Mouse (Mus musculus) testis, adult 2 months (tissue): ENCODE measurements around the gene Vash2.

Experiments
- CTCF ChIP-seq: fragments of 200-500 bp; IDR thresholded peaks from 2 replicates; pipeline ENCODE4 v1.5.1; 2012; ENCODE audit warnings: low read depth, mild to moderate bottlenecking, inconsistent platforms, low read length, moderate library complexity; ENCODE audit not compliant: control insufficient read depth, insufficient read depth, insufficient replicate concordance
- POLR2A ChIP-seq: fragments of 200-500 bp; IDR thresholded peaks from 2 replicates; pipeline ENCODE4 v1.6.1; 2012; ENCODE audit warnings: low read depth, mild to moderate bottlenecking, inconsistent platforms, low read length, moderate library complexity; ENCODE audit not compliant: control insufficient read depth

- TF ChIP-seq POLR2A (no peak), CTCF (no peak)
Observed at GRCm38 (mm10) chr1:190910836-190911235, 68.3 kb downstream of the Vash2 start.
